Mouse (Mus musculus): ENCODE data around the gene Mark4.

Mark4 gene

DNA sequence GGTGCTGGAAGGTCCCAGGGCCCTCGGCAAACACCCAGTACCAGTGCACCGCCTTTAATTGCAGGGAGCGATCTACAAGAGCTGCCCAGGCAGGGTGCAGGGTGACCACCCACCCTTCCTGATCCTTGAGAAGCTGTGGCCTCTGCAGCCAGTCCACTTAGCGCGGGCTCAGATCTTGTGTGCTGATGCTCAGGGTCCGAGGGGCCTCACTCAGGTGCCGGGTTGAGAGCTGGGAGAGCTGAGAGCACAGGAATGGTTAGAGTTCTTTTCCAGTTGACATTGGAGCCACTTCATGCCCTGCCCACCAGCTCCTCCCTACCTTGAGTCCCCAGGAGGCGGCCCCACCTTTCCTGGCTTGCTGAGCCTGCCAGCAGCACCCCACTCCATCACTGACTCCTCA is 64.1 kb downstream of the Mark4 start:
- DNase-seq = no peak

DNA sequence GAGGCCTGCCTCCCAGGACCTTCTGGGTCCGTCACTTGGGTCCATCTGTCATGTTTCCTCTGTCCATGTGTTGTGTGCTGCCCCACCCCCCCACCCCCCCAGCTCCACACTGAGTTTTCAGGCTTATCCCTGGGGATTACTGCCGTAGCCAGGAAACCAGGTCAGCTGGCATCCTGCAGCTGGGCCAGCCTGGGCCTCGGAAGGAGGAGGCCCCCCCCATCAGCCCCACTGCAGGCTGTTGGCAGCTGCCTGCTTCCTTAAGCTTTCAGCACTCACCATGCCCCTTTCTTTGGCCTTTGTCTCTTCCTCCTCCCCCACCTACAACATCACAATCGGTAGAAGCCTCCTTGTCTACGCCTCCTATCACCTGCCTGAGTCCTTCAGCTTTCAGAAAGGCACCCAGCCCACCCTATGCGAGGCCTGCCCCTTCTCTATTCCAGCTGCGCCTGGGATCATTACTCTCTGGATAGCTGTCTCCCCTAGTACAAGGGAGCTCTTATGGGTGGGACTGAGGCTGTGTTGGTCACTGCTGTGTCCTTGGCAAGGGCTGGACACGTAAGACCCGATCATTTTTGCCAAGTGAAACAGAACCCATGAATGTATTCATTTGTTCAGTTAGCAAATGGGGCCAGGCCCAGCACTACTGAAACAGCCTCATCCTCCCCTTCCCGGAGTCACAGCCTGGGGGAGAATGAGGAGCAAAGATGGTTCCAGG is 69.8 kb downstream of the Mark4 start:
- no peak for DNase-seq

DNA sequence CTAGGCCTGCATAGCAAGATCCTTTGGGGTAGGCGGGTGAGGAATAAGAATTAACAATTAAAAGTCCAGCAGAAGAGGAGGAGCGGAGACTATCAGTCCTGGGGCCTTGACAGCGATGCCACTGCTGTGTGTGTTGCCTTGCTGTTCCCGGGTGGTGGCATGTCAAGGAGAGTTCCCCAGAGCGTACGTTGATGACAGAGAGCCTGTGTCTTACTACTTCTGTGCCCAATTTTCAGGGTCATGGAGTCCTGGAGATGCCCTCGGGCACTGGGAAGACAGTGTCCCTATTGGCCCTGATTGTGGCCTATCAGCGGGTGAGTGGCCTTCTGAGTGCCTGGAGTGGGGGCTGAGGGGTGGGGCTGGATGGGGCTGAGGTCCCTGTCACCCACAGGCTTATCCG is 74.9 kb downstream of the Mark4 start:
- DNase-seq = no peak

DNA sequence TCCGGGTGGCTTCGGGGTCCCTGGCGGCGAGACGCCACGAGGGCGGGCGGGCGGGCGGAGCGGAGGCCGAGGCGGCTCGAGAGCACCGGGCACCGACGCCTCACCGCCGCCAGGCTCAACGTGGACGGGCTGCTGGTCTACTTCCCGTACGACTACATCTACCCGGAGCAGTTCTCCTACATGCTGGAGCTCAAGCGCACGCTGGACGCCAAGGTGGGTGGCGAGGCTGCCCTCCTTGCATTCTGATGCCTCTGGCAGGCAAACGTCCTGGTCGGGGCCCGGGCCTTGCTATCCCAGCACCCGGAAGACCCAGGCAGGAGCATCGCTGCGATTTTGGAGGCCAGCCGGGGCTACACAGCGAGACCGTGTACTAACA is 76.5 kb downstream of the Mark4 start:
- peak in 1 of 2 experiments; percentile 20 for DNase-seq

DNA sequence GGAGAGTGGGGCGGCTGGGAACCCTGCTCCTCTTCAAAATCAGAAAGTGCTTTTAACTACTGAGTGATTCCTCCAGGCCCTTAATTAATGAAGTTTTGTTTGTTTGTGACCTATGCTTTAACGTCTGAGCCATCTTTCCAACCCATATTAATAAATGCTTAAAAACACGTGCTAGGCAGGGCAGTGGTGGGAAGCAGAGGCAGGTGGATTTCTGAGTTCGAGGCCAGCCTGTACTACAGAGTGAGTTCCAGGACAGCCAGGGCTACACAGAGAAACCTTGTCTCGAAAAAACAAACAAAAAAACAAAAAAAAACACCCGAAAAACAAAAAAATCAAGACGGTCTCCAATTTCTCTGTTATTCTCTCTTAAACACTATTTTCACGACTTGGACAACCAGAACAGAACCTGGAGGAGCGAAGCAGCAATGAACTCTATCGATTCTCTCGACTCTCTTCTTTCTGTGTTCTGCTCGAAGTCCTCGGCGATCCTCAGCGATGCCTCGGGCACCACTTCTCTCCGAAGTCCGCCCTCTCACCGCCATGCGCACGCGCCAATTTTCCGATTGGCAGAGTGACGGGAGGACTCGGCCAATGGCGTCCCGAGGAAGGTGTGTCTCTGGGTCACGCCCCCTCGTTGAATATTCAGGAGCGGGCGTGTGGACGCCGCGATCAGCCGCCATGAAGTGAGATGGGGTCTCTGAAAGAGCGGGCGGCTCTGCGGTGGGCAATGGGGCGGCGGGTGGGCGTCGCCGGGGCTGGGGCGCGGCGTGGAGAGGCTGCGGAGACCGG is 77.0 kb downstream of the Mark4 start, which contains the start of gene Ercc2:
Gene Ercc2 (plus strand): TSS at position 634 of the 789 bp plus-strand sequence.
- DNase-seq = peak; percentile 99

DNA sequence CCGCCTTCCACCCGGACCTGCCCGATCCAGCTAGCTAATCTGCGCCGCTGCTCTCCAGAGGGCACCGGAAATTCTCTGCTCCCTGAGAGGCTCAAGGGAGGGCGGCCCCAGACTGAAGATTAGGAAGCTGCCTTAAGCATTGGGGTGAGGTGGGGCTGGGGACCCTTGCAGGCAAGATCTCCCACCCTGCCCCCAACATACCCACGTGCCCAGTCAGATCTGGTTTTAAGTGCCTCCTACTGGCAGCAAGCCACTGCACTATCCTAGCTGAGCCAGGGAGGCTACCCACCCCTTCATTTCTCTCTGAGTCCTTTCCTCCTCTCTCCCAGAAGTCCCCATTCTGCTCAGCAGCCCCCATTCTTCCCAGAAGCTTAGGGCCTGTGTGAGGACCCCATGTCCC is 80.6 kb downstream of the Mark4 start:
- DNase-seq = no peak

DNA sequence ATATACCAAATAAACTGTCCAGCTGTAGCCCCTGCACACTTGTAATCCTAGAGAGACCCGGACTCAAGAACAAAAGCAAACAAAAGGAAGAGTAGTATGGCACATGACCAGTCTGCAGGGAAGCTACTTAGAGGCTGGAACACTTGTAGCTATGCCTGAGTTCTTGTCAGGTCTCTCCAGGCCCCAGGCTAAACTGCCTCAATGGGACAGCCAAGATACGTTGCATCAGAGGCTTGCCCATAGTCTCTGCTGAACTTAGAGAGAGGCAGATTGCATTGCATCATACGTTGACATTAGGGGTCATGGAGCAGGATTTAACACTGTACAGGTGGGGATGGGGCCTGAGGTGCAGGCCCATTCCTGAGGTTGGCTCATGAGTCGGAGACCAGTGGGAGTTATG is 82.6 kb downstream of the Mark4 start:
- no peak for DNase-seq

DNA sequence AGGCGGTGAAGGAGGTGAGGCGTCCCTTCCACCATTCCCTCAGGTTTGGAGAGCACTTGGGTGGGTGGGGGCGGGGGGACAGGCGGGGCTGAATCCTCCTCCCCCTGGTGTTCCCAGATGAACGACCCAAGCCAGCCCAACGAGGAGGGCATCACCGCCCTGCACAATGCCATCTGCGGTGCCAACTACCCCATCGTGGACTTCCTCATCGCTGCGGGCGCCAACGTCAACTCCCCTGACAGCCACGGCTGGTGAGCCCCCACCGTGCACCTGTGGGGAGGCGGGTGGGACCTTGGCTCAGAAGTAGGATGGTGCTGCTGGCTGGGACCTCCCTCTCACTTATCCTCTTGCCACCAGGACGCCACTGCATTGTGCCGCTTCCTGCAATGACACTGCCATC is 83.3 kb downstream of the Mark4 start:
- DNase-seq = no peak
